Mouse (Mus musculus) neutrophil, adult 5-6 weeks (primary cell): ENCODE data around the gene Dirc2. TPM values are rescaled to one million over a fixed set of nuclear protein-coding genes. Genes with fewer than 3 reads are reported as not detected.

ENCODE experiments used
- ATAC-seq: fragments of 151-379, 151-347 bp; 2 replicates; pipeline ENCODE4 v1.8.0; 2017; ENCODE audit warnings: mild to moderate bottlenecking, moderate TSS enrichment; ENCODE audit not compliant: insufficient number of reproducible peaks, poor library complexity, low FRiP score, severe bottlenecking; ENCODE audit errors: extremely low read depth
- total RNA-seq: library from RNA; stranded (forward); fragments of 200-1000 nt; gene quantifications from 2 replicates; pipeline ENCODE4 v1.2.3, GENCODE M21; 2017

Gene Dirc2
- total RNA-seq: 4.4 and 10.4 TPM in 2 replicates

DNA sequence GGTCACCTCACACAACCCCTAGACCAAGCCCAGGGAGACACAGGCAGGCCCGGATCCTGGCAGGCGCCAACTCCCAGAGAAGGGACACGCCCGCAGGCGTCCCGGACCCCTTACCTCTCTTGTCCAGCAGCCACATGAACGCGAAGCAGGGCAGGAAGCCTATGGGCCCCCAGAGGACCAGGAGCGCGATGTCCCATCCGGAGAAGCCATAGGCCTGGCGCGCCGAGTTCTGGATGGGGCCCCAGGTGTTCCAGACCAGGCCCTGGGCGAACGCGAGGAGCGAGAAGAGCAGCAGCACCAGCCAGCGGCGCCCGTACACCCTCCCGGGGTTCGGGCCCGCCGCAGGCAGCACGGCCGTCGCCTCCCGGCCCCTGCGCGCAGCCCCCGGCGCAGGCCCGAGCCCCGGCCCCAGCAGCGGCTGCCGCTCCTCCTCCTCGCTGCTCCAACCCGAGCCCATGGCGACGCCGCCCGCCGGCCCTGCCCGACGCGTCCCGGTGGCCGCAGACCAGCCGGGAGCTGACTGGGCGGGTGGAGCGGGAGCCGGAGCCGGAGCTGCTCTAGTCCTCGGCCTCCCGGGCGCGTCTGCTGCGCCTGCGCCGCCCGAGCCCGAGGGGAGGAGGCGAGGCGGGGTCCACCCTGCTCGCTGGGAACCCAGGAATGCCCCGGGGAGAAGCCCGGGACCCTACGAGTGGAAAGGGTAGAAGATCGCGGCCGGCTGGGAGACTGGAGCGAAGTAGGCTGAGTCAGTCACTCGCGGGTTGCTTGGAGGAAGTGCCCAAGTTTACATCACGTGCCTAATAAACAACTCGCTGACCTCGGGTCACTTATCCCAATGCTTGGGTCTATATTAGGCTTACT, at the start of gene Dirc2:
Dirc2 (minus strand) TSS at position 572 of the 858 bp plus-strand sequence.
- ATAC-seq: peak; percentile 55

DNA sequence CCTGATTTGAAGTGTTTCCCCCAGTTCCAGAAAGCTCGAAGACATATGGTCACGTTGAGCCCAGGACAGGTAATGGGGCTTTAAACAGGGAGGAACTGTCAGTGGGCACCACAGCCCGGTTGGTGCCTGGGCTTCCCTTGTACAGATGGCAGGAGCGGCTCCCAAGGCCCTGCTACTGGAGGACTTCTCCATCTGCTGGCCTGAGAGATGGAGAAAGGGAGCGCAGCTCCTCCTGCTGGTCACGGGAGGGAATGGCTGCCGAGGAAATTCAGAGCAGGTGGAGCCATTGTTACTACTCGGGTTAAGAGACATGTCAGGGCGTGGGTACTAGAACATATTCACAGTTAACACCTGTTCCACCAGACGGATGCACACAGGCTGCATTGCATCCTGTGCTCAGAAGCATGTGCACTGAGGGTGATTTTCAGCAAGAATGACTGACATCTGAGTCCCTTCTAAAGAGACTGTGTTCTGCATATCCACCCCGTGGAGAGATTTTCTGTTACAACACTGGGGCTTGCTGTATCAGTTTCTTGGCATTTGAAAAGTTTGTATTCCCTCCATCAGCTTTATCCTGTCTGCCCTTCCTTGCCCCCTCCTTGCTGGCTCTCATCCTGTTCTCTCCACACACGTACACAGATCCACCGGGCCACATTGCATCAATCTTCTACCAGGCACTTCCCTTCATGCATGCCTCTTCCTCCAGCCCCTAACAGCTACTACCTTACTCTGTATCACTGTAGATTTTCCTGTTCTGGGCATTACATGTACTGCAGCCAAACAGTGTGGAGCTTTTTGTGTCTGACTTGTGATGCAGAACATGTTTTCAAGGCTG, 48.3 kb upstream of the Dirc2 start:
- ATAC-seq: peak; percentile 92

DNA sequence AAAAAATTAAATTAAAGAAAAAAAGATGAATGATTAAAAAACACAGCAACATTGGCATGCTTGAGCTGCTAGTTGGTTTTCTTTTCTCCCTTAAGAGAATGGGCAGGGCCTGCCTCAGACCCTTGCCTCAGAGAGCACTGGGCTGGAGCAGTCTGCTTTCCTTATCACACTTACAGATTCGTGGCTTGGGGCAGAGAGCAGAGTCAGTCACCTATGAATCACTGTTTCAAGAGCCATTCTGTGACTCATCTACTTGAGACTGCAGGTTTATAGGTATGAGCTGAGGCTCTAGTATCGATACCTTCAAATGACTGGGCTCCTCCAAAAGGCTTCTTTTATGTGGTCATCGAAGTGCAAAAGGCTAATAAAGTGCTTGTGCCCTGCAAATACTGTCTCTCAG, 44.0 kb upstream of the Dirc2 start:
- no peak for ATAC-seq

DNA sequence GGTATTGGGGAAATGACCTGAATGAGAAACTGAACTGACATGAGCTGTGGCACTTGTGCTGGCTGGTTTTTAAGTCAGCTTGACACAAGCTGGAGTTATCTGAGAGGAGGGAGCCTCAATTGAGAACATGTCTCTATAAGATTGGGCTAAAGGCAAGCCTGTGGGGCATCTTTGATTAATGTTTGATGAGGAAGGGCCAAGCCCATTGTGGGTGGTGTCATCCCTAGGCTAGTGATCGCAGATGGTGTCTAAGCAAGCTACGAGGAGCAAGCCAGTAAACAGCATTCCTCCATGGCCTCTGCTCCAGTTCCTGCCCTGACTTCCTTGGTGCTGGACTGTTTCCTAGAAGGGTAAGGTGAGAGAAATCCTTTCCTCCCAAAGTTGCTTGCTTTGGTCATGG, 39.7 kb upstream of the Dirc2 start:
- no peak for ATAC-seq

DNA sequence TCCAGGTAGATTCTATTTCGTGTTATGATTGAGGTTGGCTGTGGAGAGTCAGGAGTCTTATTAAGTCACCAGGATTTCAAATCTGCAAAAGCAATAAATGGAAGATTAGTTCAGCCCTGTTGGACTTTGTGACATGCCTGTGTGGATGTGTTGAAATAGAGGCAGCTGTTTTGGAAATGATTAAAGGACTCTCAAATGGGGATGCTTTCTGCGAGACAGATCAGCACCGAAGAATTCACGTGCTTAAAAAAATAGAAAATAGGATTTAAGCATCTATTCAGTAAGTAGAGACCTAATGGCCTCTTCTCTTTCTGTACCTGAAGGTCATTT, 38.5 kb upstream of the Dirc2 start:
- ATAC-seq: no peak

DNA sequence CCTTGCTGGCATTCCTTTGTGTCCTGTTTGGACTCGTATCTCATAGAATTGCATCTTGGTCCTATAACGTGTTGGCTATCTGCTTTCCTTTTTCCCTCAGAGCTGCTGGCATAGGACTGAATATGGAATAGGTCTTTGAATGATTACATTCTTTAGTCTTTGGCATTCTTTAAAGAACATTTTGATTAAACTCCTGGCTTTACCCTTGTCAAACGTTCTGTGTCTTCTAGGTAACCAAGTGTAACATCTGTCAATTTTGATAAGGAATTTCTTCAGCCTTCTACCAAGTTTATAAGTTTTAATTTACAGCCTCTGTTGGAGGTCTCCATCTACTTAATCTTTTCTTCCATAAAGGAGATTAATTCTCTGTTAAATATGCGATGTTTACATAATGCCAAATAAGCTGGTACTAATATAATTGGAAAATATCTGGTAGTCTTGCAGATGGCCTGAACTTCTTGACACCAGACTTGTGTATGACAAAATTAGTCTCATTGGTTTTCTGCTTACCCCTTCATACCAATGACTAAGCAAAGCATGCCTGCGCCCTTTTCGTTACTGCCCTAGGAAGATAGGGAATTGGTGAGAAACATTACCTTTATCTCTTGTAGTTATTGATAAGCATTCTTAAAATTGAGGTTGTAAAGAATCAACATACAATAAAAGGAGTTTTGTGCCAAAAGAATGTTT, 38.0 kb upstream of the Dirc2 start:
- no peak for ATAC-seq

DNA sequence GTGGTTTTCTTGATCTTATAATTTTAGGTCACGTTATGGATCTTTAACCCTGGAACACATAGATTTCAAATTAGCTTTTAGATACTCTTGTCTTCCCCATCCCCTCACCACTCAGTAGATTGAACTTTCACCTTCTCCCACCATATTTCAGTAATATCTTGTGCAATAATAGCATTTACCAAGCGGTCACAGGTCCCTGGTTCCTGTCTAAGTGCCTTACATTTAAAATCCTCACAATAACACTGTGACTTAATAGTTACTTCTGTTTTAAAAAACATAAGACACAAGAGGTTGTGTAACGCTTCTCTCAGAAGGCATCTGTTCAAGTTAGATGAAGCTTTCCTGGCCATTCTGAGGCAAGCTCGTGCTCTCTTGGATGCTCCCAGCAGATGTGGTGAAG, 34.6 kb upstream of the Dirc2 start:
- ATAC-seq: no peak

DNA sequence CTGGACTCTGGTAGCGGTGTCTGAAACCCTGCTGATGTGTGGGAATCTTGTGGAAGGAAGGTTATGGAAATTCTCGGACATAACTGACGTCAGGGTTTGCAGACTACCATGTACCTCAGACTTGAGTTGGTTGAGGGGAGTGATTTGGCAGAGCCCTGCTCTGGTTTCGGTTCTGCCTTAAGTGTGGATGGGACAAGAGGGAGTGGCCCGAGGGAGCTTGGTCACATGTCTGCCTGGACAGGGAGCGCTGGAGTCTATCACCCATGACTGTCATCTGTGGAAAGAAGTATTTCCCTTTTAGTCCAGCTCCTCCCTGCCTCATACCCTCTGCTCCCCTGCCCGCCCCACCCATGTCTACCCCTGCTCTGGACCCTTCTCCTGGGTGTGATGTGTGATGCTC, 33.0 kb upstream of the Dirc2 start:
- ATAC-seq: no peak

DNA sequence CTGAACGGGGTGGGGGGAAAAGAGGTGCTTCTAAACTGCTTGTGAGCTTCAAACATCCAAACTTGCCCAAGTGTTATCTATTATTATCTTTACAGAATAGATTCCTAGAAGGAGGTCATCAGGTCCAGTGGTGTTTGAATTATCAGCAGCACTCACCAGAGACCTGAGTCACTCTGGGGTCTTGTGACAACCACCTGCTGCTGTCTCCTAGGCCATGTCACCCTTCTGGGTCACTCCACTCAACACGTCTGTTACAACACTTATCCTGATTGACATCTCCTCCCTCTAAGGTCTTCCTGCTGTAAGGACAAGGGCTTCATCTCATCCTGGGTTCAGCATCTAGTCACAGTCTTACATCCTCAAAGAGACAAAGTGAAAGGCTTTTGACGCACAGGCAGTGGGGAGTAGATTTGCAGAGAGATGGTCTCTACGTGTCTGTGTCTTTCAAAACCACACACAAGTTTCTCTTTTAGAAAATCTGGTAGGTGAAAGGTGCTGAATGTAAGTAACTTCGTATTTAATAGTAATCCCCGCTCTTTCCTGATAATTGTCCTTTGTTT, 22.9 kb upstream of the Dirc2 start:
- no peak for ATAC-seq

DNA sequence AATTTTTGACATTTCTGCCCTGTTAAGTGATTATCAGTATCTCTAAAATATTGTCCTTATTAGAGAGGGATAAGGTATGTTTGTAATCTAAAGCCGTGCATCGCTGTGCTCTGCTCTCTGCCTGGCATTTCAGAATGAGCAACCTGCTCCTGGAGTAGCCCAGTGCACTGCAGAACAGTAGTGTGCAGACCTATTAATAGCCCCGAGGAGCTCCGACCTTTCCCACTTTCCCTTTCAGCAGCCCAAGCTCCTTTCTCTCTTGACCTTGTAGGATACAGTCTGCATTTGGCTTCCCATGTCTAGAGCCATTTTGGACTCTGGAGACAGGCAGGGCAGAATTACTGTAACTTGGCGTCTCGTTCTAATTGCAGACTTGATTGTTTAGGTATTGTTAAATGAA, 19.2 kb upstream of the Dirc2 start:
- ATAC-seq: no peak

DNA sequence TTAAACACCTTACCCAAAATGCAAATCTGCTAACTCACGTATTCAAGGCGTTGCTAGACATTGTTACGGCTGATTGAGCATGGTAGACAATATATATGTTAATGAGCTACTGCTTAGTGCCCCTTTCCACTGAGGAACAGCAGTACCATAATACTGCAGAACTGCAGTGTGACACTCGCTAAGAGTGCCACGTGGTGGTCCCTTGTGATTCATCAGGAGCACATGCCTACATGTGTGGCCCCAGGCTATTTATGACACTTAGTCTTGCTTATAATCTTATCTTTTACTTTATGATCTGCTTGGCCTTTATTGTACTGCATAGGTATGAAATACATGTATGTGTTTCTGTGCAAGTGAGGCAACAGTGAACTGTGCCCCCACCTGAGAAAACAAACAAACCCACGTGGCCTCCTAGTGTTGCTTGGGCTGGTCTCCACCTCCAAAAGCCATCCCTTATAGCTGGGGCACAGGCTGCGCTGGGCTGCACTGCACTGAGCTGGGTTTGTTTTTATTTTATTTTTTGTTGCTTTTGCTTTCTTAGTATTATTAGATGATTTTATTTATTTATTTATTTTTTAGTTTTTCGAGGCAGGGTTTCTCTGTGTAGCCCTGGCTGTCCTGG, 18.5 kb upstream of the Dirc2 start:
- ATAC-seq: no peak

DNA sequence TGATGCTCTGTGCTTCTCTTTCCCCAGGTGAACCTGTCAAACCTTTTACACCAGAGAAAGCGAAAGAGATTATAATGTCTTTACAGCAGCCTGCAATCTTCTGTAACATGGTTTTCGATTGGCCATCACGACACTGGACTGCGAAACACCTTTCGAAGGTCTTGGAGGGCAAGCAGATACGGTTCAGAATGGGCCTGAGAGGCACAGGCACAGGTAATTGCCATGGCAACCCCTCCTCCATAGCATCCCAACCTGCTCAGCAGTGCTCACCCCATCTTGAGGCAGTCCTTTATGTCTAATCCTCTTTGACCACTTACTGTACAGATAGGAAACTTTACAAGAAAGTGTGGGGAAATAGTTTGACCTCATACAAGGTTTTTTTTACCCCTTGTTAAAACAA, 18.0 kb upstream of the Dirc2 start:
- ATAC-seq: no peak

DNA sequence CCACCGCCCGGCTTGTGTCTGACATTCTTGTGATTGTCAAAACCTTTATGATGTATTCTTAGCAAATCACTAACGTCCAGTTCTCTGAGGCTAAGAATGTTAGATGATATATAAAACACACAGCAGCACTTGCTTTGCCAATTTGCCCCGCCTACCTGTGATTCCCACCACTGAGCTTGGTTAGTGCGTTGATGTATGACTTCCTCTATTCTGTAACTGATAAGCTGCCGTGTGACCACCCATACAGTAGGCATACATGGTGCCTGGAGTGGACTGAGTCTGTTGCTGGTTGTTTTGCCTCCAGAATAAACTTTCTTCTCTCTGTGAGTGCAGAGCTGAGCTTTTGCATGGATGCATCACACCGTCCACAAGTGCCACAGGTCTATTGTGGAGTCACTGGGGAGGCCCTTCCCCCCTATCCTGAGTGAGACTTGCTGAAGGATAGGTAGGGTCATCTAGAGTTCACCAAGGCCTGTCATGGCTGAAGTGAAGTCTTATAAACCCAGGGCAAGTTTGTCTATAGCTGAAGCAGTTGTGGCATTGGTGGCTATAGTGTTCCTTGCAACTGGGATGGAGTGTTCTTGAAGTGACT, 15.1 kb upstream of the Dirc2 start:
- peak; percentile 55; the same call in 1 of the 2 replicates for ATAC-seq

DNA sequence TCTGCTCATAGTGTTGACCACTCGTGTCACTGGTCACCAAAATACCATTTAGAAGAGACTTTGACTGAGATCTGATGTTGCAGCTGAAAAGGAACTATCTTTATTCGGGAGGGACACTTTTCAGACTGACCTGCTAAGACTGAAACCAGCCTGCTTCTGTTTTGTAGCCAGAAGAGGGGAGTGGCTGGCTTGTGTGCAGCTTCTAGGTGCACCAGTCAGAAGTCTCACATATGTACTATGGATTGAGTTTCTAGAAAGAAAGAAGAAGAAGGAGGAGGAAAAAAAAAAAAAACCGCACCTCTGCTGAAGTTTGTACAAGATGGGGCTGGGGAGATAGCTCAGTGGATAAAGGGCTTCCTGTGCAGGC, 14.0 kb upstream of the Dirc2 start:
- no peak for ATAC-seq

DNA sequence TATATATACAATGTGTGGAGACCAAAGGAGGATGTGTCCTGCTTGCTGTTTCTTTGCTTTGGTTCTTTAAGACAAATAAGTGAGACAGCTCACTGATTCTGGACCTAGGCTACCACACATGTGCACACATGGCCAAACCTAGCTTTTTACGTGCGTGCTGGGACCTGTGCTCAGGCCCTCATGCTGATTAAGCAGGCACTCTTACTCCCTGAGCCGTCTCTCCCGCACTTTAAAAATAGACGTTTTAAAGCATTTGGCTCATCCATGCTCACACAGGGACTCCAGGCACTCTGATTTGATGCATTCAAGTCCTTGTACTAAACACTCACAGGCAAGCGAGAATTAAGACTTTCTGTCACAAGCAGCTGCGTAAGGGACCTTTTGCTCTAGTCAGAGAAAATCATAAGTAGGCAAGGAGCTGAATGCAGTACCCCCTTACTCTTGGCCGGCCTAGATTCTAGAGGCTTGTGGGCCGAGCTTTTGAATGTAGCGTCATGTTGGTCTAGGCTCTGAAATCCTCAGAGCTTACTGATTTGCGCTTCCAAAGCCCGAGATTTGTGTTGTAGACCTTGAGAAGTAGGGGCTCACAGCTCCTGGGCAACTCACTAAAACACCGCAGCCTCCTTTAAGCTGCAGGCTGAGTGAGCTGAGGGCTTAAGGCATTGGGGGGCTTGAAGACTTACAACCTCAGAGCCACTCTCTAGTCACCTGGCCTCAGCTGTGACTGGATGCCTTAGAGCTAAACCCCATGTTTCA, 13.5 kb upstream of the Dirc2 start:
- ATAC-seq: no peak

DNA sequence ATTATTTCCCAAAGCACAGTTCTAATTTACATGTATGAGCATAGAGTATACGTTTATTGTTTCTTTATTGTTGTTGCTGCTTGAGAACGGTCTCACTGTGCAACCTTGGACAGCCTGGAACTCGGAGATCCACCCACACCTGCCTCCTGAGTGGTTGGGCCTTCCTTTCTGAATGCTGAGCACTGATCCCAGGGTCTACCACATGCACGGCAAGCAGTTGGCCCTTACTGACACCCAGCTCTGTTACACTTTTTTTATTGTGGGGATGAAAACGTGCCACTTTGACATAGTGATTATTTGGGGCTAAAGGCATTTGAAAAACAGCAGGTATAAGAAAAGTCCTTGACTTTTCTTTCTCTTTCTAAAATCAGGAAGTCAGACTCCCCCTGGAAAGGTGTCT, 12.5 kb upstream of the Dirc2 start:
- no peak for ATAC-seq

DNA sequence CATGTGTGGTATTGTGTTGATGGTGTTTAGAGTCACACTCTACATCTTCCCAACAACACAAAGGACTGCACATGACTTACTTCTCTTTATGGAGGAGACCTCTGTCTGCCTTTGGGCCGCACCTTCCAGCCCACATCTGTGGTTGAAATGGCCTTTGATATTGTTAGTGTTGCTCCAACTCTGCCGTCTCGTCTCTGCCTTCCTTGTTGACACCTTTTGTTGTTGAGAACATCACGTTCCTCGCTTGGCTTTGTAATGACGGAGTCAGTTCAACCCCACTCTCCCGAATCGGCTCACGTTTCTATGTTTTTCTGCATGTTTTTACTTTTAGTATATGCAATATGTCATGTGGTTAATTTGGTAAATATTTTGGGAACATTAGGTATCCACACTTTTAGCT, 11.9 kb upstream of the Dirc2 start:
- no peak for ATAC-seq

DNA sequence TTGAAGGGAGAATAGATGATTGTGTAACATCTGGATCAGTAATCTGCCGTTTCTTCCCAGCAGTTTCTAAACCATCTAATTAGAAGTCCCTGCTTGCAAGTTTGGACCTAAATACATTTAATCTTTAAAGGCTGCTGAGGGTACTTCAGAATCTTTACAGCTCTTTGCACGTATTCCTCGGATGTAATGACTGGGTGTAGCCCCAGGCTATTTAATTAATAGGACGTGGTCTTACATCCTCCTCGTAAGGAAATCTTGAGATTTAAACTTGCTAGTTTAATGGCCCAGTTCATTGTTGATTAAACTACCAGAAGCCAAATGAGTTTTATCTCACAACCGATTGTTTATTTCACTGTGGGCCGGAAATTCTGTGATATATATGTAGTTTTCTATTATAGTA, 10.5 kb upstream of the Dirc2 start:
- ATAC-seq: no peak
